Mouse (Mus musculus): Measurements from ENCODE around the gene Ctsw.

DNA sequence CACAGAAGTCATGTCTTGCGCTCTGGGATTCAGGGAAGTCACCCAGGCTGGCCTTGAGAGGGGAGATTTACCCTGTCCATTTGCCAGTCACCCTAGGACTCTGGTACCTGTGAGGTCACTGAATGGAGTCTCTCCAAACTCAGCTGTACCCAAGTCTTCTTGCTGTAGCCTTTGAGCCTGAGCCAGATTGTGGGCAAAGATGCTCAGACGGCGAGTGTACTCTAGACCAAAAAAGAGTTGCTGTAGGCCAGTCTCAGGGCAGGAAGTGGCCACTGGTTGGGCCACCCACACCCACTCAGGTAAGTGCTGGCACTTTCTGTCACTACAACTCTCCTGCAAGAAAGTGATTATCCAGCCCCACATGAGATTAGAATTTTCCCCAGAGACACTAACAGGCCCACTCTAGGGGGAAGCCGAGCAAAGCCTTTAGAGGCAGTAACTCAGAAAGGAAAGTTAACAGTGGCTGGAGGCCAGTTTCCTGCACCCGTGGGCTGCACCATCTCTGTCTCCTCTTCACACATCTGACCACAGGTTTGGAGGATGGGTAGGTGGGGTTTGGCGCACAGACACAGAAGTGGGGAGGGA is 1.3 kb downstream of the Ctsw start:
- TF ChIP-seq POLR2A (IDR thresholded peaks at IDR 0.05; ENCODE audit: borderline replicate concordance, control insufficient read depth, low read depth, low read length) (no peak), CTCF (IDR thresholded peaks at IDR 0.05; ENCODE audit: control insufficient read depth, insufficient read depth, low read length) (no peak)

Measured in bone marrow, adult 2 months (tissue).